27 mouse cellular contexts compared by ENCODE assay signal in the genomic region with DNA sequence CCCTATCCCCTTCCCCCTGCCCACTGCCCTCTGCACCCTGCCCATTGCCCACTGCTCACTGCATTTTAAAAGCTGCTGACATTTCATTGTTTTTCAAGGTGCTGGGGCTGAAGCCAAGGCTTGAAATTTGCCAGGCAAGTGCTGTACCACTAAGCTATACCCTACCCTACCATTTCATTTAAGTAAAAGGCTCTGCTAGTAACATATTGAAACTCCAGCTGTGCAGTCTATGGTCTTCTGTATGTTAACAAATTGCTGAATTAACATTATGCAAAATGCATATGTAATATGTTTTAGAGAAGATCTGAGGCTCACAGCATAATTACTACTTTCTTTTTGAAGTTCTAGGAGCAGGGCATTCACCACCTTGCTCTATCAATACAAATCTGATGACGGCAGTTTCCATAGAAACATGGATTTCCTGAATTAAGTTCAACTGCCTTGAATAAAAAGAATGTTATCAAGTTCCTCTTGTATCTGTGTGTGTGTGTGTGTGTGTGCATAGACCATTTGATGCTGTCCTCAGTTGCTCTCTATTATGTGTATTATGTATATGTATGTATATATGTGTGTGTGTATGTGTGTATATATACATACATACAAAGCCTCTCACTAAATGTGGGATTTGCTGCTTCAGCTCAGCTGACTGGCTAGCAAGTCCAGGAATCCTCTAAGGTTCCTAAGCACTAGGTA. TPM values are rescaled to one million over a fixed set of nuclear protein-coding genes. Genes with fewer than 3 reads are reported as not detected.
DNase-seq lines count a peak whose midpoint lies in the region; ATAC-seq and TF ChIP-seq lines count a peak whose summit lies in the region.
"Had no signal": no experiment of that assay in that cellular context is flagged by ENCODE, and none has a peak within 500 bp of the region (broad histone marks: within the 10 kb centered on the region; RNA-seq: fewer than 3 reads in every experiment).

No protein-coding gene starts in this region.

- no peaks in the 10 kb centered on the region for H3K9me3 ChIP-seq in forebrain, embryonic 14.5 days (replicated peaks; ENCODE audit: control insufficient read depth, low read length)
- H3K9me3 ChIP-seq in forebrain, embryonic 11.5 days (ENCODE audit: control insufficient read depth, low read length), result no peaks in the 10 kb centered on the region
- no peaks in the 10 kb centered on the region for H3K9me3 ChIP-seq in hindbrain, postnatal 0 days (ENCODE audit: low read length)
- H3K9me3 ChIP-seq in hindbrain, embryonic 12.5 days (replicated peaks), result no peaks in the 10 kb centered on the region
- H3K9me3 ChIP-seq in midbrain, embryonic 16.5 days (replicated peaks; ENCODE audit: control insufficient read depth, low read length, poor library complexity, severe bottlenecking), result no peaks in the 10 kb centered on the region
- H3K9me3 ChIP-seq: embryonic facial prominence, embryonic 10.5 days; heart, embryonic 15.5 days; intestine, embryonic 15.5 days had no signal

- H3K4me3 ChIP-seq in forebrain, embryonic 14.5 days (ENCODE audit: low read depth, low read length), result no peak overlapping the region
- no peak overlapping the region for H3K4me3 ChIP-seq in forebrain, embryonic 11.5 days (ENCODE audit: low read depth, low read length)
- H3K4me3 ChIP-seq in hindbrain, postnatal 0 days (ENCODE audit: low read length), result no peak overlapping the region
- no peak overlapping the region for H3K4me3 ChIP-seq in hindbrain, embryonic 12.5 days
- H3K4me3 ChIP-seq in midbrain, embryonic 16.5 days (ENCODE audit: low read depth, low read length), result no peak overlapping the region
- H3K4me3 ChIP-seq: embryonic facial prominence, embryonic 10.5 days; heart, adult 2 months; heart, embryonic 15.5 days; intestine, embryonic 15.5 days had no signal

- H3K9ac ChIP-seq in forebrain, embryonic 14.5 days (ENCODE audit: low read length), result no peak overlapping the region
- H3K9ac ChIP-seq in forebrain, embryonic 11.5 days (ENCODE audit: low read length), result no peak overlapping the region
- H3K9ac ChIP-seq in hindbrain, postnatal 0 days (replicated peaks; ENCODE audit: low read length), result no peak overlapping the region
- H3K9ac ChIP-seq in hindbrain, embryonic 12.5 days, result no peak overlapping the region
- H3K9ac ChIP-seq in midbrain, embryonic 16.5 days (ENCODE audit: low read depth, low read length), result no peak overlapping the region
- H3K9ac ChIP-seq: heart, embryonic 15.5 days; intestine, embryonic 15.5 days had no signal

- peak; percentile 45 for DNase-seq in forebrain, embryonic 14.5 days (ENCODE audit: low spot score)
- DNase-seq in forebrain, embryonic 11.5 days (ENCODE audit: low spot score), result no peak
- no peak for DNase-seq in hindbrain, postnatal 0 days (ENCODE audit: low spot score)
- peak; percentile 34 for DNase-seq in brain, embryonic 18.5 days (ENCODE audit: low read depth, low spot score)
- no peak for DNase-seq in frontal cortex, postnatal 25 days (ENCODE audit: low spot score in 2 of 2)
- DNase-seq in ovary, postnatal 14 days (ENCODE audit: low spot score), result no peak
- DNase-seq: adrenal gland, postnatal 14 days; cerebellum, adult 2 months; cerebellum, postnatal 10 days; gastrocnemius, postnatal 10 days; heart, adult 2 months; heart, postnatal 14 days; kidney, adult 18-20 months had no signal

- no peaks in the 10 kb centered on the region for H3K27me3 ChIP-seq in forebrain, embryonic 14.5 days (replicated peaks; ENCODE audit: control insufficient read depth, insufficient read depth, low read length)
- no peaks in the 10 kb centered on the region for H3K27me3 ChIP-seq in forebrain, embryonic 11.5 days (ENCODE audit: control insufficient read depth, insufficient read depth, low read length)
- H3K27me3 ChIP-seq in hindbrain, postnatal 0 days (ENCODE audit: insufficient read depth, low read length), result no peaks in the 10 kb centered on the region
- no peaks in the 10 kb centered on the region for H3K27me3 ChIP-seq in hindbrain, embryonic 12.5 days
- no peaks in the 10 kb centered on the region for H3K27me3 ChIP-seq in midbrain, embryonic 16.5 days (ENCODE audit: control insufficient read depth, insufficient read depth, low read depth, low read length)
- H3K27me3 ChIP-seq: CH12.LX; heart, embryonic 15.5 days; intestine, embryonic 15.5 days; Patski had no signal

- no peak overlapping the region for H3K4me2 ChIP-seq in forebrain, embryonic 14.5 days (ENCODE audit: low read length)
- no peak overlapping the region for H3K4me2 ChIP-seq in forebrain, embryonic 11.5 days (ENCODE audit: low read depth, low read length, severe bottlenecking)
- no peak overlapping the region for H3K4me2 ChIP-seq in hindbrain, postnatal 0 days (ENCODE audit: low read depth, low read length)
- no peak overlapping the region for H3K4me2 ChIP-seq in hindbrain, embryonic 12.5 days (replicated peaks)
- H3K4me2 ChIP-seq in midbrain, embryonic 16.5 days (ENCODE audit: low read length), result no peak overlapping the region
- H3K4me2 ChIP-seq: heart, embryonic 11.5 days; heart, embryonic 15.5 days; intestine, embryonic 15.5 days had no signal

- WGBS in forebrain, embryonic 14.5 days, result 74% methylated on average over 1 of the region's 1 CpGs
- WGBS in forebrain, embryonic 11.5 days, result 73% methylated on average over 1 of the region's 1 CpGs
- 53% methylated on average over 1 of the region's 1 CpGs for WGBS in hindbrain, postnatal 0 days
- 77% methylated on average over 1 of the region's 1 CpGs for WGBS in hindbrain, embryonic 12.5 days
- WGBS in midbrain, embryonic 16.5 days, result 47% methylated on average over 1 of the region's 1 CpGs

- H3K4me1 ChIP-seq in forebrain, embryonic 14.5 days (ENCODE audit: control insufficient read depth, insufficient read depth, low read length), result no peaks in the 10 kb centered on the region
- no peaks in the 10 kb centered on the region for H3K4me1 ChIP-seq in forebrain, embryonic 11.5 days (replicated peaks; ENCODE audit: control insufficient read depth, insufficient read depth, low read length)
- H3K4me1 ChIP-seq in hindbrain, postnatal 0 days (ENCODE audit: insufficient read depth, low read length), result no peaks in the 10 kb centered on the region
- H3K4me1 ChIP-seq in hindbrain, embryonic 12.5 days, result no peaks in the 10 kb centered on the region
- peaks cover 3% of the 10 kb centered on the region; the same call in 1 of the 2 replicates for H3K4me1 ChIP-seq in midbrain, embryonic 16.5 days (ENCODE audit: control insufficient read depth, insufficient read depth, low read length)
- H3K4me1 ChIP-seq: heart, embryonic 15.5 days; intestine, embryonic 15.5 days had no signal

- no peaks in the 10 kb centered on the region for H3K36me3 ChIP-seq in forebrain, embryonic 14.5 days (ENCODE audit: control insufficient read depth, insufficient read depth, low read length)
- H3K36me3 ChIP-seq in forebrain, embryonic 11.5 days (ENCODE audit: control insufficient read depth, insufficient read depth, low read length), result no peaks in the 10 kb centered on the region
- H3K36me3 ChIP-seq in hindbrain, postnatal 0 days (ENCODE audit: insufficient read depth, low read length), result no peaks in the 10 kb centered on the region
- no peaks in the 10 kb centered on the region for H3K36me3 ChIP-seq in hindbrain, embryonic 12.5 days
- no peaks in the 10 kb centered on the region for H3K36me3 ChIP-seq in midbrain, embryonic 16.5 days (ENCODE audit: control insufficient read depth, insufficient read depth, low read length)
- H3K36me3 ChIP-seq: embryonic facial prominence, embryonic 10.5 days; heart, embryonic 15.5 days; intestine, embryonic 15.5 days had no signal

- no peak overlapping the region for H3K27ac ChIP-seq in forebrain, embryonic 14.5 days (ENCODE audit: low read depth, low read length)
- no peak overlapping the region for H3K27ac ChIP-seq in forebrain, embryonic 11.5 days (ENCODE audit: low read depth, low read length)
- H3K27ac ChIP-seq in hindbrain, postnatal 0 days, result no peak overlapping the region
- H3K27ac ChIP-seq in hindbrain, embryonic 12.5 days, result no peak overlapping the region
- no peak overlapping the region for H3K27ac ChIP-seq in midbrain, embryonic 16.5 days (ENCODE audit: low read length)
- H3K27ac ChIP-seq: embryonic facial prominence, embryonic 10.5 days; heart, adult 2 months; heart, embryonic 15.5 days; intestine, embryonic 15.5 days had no signal

- peak; percentile 68; the same call in 1 of the 2 replicates for ATAC-seq in forebrain, embryonic 14.5 days
- no peak for ATAC-seq in forebrain, embryonic 11.5 days (replicated peaks; ENCODE audit: low FRiP score)
- peak; percentile 47; the same call in 1 of the 2 replicates for ATAC-seq in hindbrain, postnatal 0 days
- ATAC-seq in hindbrain, embryonic 12.5 days (ENCODE audit: low FRiP score), result no peak
- peak; percentile 68 for ATAC-seq in midbrain, embryonic 16.5 days
- ATAC-seq: activated CD4-positive, CD25-positive, alpha-beta regulatory T cell, adult 4 months; intestine, embryonic 15.5 days; Patski had no signal

- no peak for TF ChIP-seq CTCF in hindbrain, postnatal 0 days (IDR thresholded peaks at IDR 0.05; ENCODE audit: low read depth)

RNA-seq across cellular contexts. Expression of gene Tnfsf15, which starts 38.5 kb away (rescaled TPM):
- not detected in 2 replicates for polyA plus RNA-seq in forebrain, embryonic 14.5 days (2014; fragmentation: Nextera tagmentation; extraction: Ambion mirVana)
- not detected in 2 replicates for polyA plus RNA-seq in forebrain, embryonic 11.5 days (2014; fragmentation: Nextera tagmentation; extraction: Ambion mirVana)
- 0.26 TPM in 1 of 2 replicates, not detected in the other for total RNA-seq in hindbrain, postnatal 0 days (2014; rRNA removed)
- 0.04 TPM in 1 of 2 replicates, not detected in the other for polyA plus RNA-seq in hindbrain, postnatal 0 days (2015; fragmentation: Nextera tagmentation; extraction: Ambion mirVana)
- 0.06 and 0.09 TPM in 2 replicates for polyA plus RNA-seq in hindbrain, embryonic 12.5 days (2016; fragmentation: Nextera tagmentation; extraction: Ambion mirVana)
- not detected in 2 replicates for polyA plus RNA-seq in midbrain, embryonic 16.5 days (2015; fragmentation: Nextera tagmentation; extraction: Ambion mirVana)
- total RNA-seq: gastrocnemius, postnatal 4 days; heart, adult 2 months; heart, postnatal 14 days had no signal
- polyA plus RNA-seq: embryonic facial prominence, embryonic 10.5 days; heart, adult 2 months had no signal

RNA-seq across cellular contexts. Expression of gene Gm11214, which starts 43.2 kb away (rescaled TPM):
- polyA plus RNA-seq in forebrain, embryonic 14.5 days (2014; fragmentation: Nextera tagmentation; extraction: Ambion mirVana), result not detected in 2 replicates
- polyA plus RNA-seq in forebrain, embryonic 11.5 days (2014; fragmentation: Nextera tagmentation; extraction: Ambion mirVana), result not detected in 2 replicates
- total RNA-seq in hindbrain, postnatal 0 days (2014; rRNA removed), result not detected in 2 replicates
- polyA plus RNA-seq in hindbrain, postnatal 0 days (2015; fragmentation: Nextera tagmentation; extraction: Ambion mirVana), result not detected in 2 replicates
- not detected in 2 replicates for polyA plus RNA-seq in hindbrain, embryonic 12.5 days (2016; fragmentation: Nextera tagmentation; extraction: Ambion mirVana)
- not detected in 2 replicates for polyA plus RNA-seq in midbrain, embryonic 16.5 days (2015; fragmentation: Nextera tagmentation; extraction: Ambion mirVana)
- total RNA-seq: adrenal gland, adult 18-20 months; adrenal gland, postnatal 14 days; CH12.LX; gastrocnemius, postnatal 10 days; gastrocnemius, postnatal 4 days; heart, adult 2 months; heart, postnatal 14 days had no signal
- polyA plus RNA-seq: activated CD4-positive, CD25-positive, alpha-beta regulatory T cell, adult 4 months; C2C12; cerebellum, adult 2 months; embryonic facial prominence, embryonic 10.5 days; embryonic facial prominence, embryonic 14.5 days; heart, adult 2 months; heart, embryonic 11.5 days; heart, embryonic 15.5 days; hindbrain, embryonic 11.5 days; intestine, embryonic 15.5 days; Patski had no signal

Comparison
In these comparisons a context has a peak if more than half of its experiments do, and no peak if none do; other contexts are left out.
1. ATAC-seq: peak in forebrain, embryonic 14.5 days (single experiment), hindbrain, postnatal 0 days (single experiment) and midbrain, embryonic 16.5 days (single experiment); none in forebrain, embryonic 11.5 days (single experiment) and hindbrain, embryonic 12.5 days (single experiment).
2. DNase-seq: peak in forebrain, embryonic 14.5 days (single experiment) and brain, embryonic 18.5 days (single experiment); none in forebrain, embryonic 11.5 days (single experiment), hindbrain, postnatal 0 days (single experiment), frontal cortex, postnatal 25 days (0 of 2) and ovary, postnatal 14 days (single experiment).